ENCODE assay signal across 24 mouse cellular contexts in the genomic region with DNA sequence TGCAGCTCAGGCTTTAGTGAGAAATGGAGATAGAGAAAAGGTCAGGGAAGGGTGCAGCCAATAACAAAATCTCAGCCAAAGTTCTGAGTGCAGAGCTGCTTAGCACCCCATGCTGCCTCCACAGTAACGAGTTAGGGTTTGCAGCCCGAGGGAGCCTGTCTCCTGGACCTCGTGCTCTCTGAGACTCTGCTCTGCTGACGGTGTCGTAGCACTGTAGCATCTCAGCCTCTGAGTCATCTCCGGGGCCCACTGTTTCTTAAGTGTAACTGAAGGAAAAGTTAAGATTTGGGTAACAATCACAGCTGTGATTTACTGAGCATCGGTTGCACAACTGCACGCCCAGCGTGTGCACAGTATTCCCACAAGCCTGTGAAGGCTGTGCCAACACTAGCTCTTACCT.
A peak's percentile ranks its signal among the peaks of the same experiment; 100 is the strongest.
DNase-seq lines count a peak whose midpoint lies in the region; ATAC-seq lines count a peak whose summit lies in the region.
"Had no signal": no experiment of that assay in that cellular context is flagged by ENCODE, and none has a peak within 500 bp of the region (broad histone marks: within the 10 kb centered on the region; RNA-seq: fewer than 3 reads in every experiment).

No protein-coding gene starts in this region.

- no peak overlapping the region for H3K9ac ChIP-seq in hindbrain, embryonic 13.5 days
- H3K9ac ChIP-seq: embryonic facial prominence, embryonic 12.5 days; embryonic facial prominence, embryonic 15.5 days; forebrain, embryonic 15.5 days; hindbrain, embryonic 12.5 days had no signal

- H3K27ac ChIP-seq in hindbrain, embryonic 13.5 days: no peak overlapping the region
- H3K27ac ChIP-seq: embryonic facial prominence, embryonic 12.5 days; embryonic facial prominence, embryonic 15.5 days; forebrain, embryonic 15.5 days; gastrocnemius, adult 2 months; hindbrain, embryonic 12.5 days had no signal

- DNase-seq in left cerebral cortex, adult 18-20 months (ENCODE audit: low spot score in 2 of 2): peak; percentile 14 to 19
- no peak for DNase-seq in left cerebral cortex, postnatal 36 days (ENCODE audit: low spot score in 2 of 2)
- DNase-seq in 416B (ENCODE audit: low read depth): peak; percentile 31
- peak; percentile 55 for DNase-seq in adipocyte (ENCODE audit: low spot score)
- DNase-seq: adrenal gland, postnatal 25 days; cerebellum, adult 11 months; cerebellum, adult 2 months; cerebellum, adult 9-11 months; cerebellum, postnatal 25 days; gastrocnemius, adult 2 months; gastrocnemius, postnatal 14 days; heart, adult 11 months; kidney, adult 18-20 months had no signal

- no peaks in the 10 kb centered on the region for H3K9me3 ChIP-seq in hindbrain, embryonic 13.5 days
- H3K9me3 ChIP-seq: embryonic facial prominence, embryonic 12.5 days; embryonic facial prominence, embryonic 15.5 days; forebrain, embryonic 15.5 days; hindbrain, embryonic 12.5 days had no signal

- no peak for ATAC-seq in hindbrain, embryonic 13.5 days (ENCODE audit: low FRiP score)
- ATAC-seq in inflammation-experienced regulatory T-cells, adult 6 months: no peak
- ATAC-seq: activated CD4-positive, CD25-positive, alpha-beta regulatory T cell, adult 4 months; CD4-positive, CD25-positive, alpha-beta regulatory T cell, adult 4 months; forebrain, embryonic 15.5 days; hindbrain, embryonic 16.5 days; intestine, embryonic 16.5 days had no signal

- H3K4me2 ChIP-seq in hindbrain, embryonic 13.5 days: no peak overlapping the region
- H3K4me2 ChIP-seq: embryonic facial prominence, embryonic 12.5 days; embryonic facial prominence, embryonic 15.5 days; forebrain, embryonic 15.5 days; heart, embryonic 11.5 days; hindbrain, embryonic 12.5 days had no signal

- H3K27me3 ChIP-seq in hindbrain, embryonic 13.5 days: no peaks in the 10 kb centered on the region
- H3K27me3 ChIP-seq: embryonic facial prominence, embryonic 12.5 days; embryonic facial prominence, embryonic 15.5 days; forebrain, embryonic 15.5 days; hindbrain, embryonic 12.5 days had no signal

- H3K4me1 ChIP-seq in hindbrain, embryonic 13.5 days (replicated peaks): peaks cover 43% of the 10 kb centered on the region
- H3K4me1 ChIP-seq: embryonic facial prominence, embryonic 12.5 days had no signal

- no peaks in the 10 kb centered on the region; the same call in 1 of the 2 replicates for H3K36me3 ChIP-seq in hindbrain, embryonic 13.5 days
- H3K36me3 ChIP-seq: forebrain, embryonic 15.5 days had no signal

- intact Hi-C loops in left cerebral cortex, postnatal 36 days (cut with DNase I): no loop called here

- 88% methylated on average over 9 of the region's 9 CpGs for WGBS in hindbrain, embryonic 13.5 days

- H3K4me3 ChIP-seq in hindbrain, embryonic 13.5 days: no peak overlapping the region
- H3K4me3 ChIP-seq: embryonic facial prominence, embryonic 12.5 days; embryonic facial prominence, embryonic 15.5 days; forebrain, embryonic 15.5 days; gastrocnemius, adult 2 months; hindbrain, embryonic 12.5 days had no signal

Comparison
In these comparisons a context has a peak if more than half of its experiments do, and no peak if none do; other contexts are left out.
1. DNase-seq: peak in left cerebral cortex, adult 18-20 months (2 of 2), 416B (single experiment) and adipocyte (single experiment); none in left cerebral cortex, postnatal 36 days (0 of 2).